Mouse (Mus musculus): ENCODE measurements at regions not wholly inside any gene's neighbourhood (a gene's known extent, or its start where the extent isn't known, plus 50 kb on each side); places are given as distances from the start of the nearest gene placed in this dataset.

GRCm38 (mm10) chr10:19216240-19216639 is 140.1 kb upstream of the Olig3 start:
- no peaks in the 10 kb centered on the region for H3K4me1 ChIP-seq
- no peak overlapping the region for H3K9ac ChIP-seq
- no peak overlapping the region for H3K27ac ChIP-seq
- ATAC-seq (ENCODE audit: insufficient number of reproducible peaks, low FRiP score, low TSS enrichment, low read depth), result no peak
- H3K4me3 ChIP-seq, result no peak overlapping the region
- no peaks in the 10 kb centered on the region for H3K9me3 ChIP-seq
- WGBS, result 83% methylated on average over 5 of the region's 5 CpGs
- H3K27me3 ChIP-seq, result no peaks in the 10 kb centered on the region
- H3K36me3 ChIP-seq, result no peaks in the 10 kb centered on the region
- no peak overlapping the region for H3K4me2 ChIP-seq

DNA sequence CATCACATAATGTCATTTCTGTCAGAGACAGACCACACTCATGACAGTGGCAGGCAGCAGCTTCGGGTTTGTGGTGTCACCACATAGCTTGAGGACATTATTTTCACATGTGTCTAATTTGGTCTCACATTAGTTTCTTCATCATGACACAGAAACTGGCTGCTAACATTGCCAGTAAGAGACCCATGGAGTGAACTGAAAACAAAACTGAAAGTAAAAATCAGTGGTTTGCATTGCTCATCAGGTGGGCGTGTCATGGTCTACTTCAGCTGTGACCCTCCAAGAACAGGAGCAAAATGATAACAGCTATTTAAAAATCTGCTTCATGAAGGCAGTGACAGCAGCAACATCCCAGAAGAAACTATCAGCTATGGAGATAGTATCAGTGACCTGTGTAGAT is 146.6 kb upstream of the Olig3 start:
- no peak overlapping the region for H3K27ac ChIP-seq
- WGBS, result 85% methylated on average over 2 of the region's 2 CpGs
- H3K27me3 ChIP-seq, result no peaks in the 10 kb centered on the region
- no peak overlapping the region for H3K9ac ChIP-seq
- no peaks in the 10 kb centered on the region for H3K4me1 ChIP-seq
- no peak for ATAC-seq (ENCODE audit: insufficient number of reproducible peaks, low FRiP score, low TSS enrichment, low read depth)
- no peaks in the 10 kb centered on the region for H3K9me3 ChIP-seq
- no peaks in the 10 kb centered on the region for H3K36me3 ChIP-seq
- no peak overlapping the region for H3K4me2 ChIP-seq
- H3K4me3 ChIP-seq, result no peak overlapping the region

- no peak overlapping the region for H3K9ac ChIP-seq
- ATAC-seq (ENCODE audit: insufficient number of reproducible peaks, low FRiP score, low TSS enrichment, low read depth), result no peak
- no peak overlapping the region for H3K4me2 ChIP-seq
- no peaks in the 10 kb centered on the region for H3K9me3 ChIP-seq
- no peak overlapping the region for H3K4me3 ChIP-seq
- no peaks in the 10 kb centered on the region for H3K4me1 ChIP-seq
- H3K36me3 ChIP-seq, result no peaks in the 10 kb centered on the region
- H3K27me3 ChIP-seq, result no peaks in the 10 kb centered on the region
- 29% methylated on average over 12 of the region's 12 CpGs for WGBS
- H3K27ac ChIP-seq, result no peak overlapping the region
Observed at GRCm38 (mm10) chr10:19208101-19208722, 148.1 kb upstream of the Olig3 start.

DNA sequence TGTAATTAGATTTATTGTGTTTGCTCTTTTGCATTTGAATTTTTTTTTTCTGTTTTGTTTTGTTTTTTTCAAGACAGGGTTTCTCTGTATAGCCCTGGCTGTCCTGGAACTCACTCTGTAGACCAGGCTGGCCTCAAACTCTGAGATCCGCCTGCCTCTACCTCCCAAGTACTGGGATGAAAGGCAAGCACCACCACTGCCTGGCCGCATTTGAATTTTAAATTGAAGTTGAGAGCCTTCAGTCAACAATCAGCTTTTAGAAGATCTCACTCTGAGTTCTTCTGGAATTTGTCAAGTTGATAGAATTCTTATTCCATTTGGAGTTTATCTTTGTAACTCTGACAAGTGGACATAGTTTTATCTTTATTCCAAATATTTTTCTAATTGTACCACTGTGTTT is 148.8 kb upstream of the Olig3 start:
- WGBS, result 75% methylated on average over 2 of the region's 2 CpGs
- no peak for ATAC-seq (ENCODE audit: insufficient number of reproducible peaks, low FRiP score, low TSS enrichment, low read depth)

GRCm38 (mm10) chr10:19200311-19200710 is 156.0 kb upstream of the Olig3 start:
- no peak for ATAC-seq (ENCODE audit: insufficient number of reproducible peaks, low FRiP score, low TSS enrichment, low read depth)
- no peak overlapping the region for H3K4me2 ChIP-seq
- no peak overlapping the region for H3K27ac ChIP-seq
- WGBS, result 84% methylated on average over 2 of the region's 2 CpGs
- no peak overlapping the region for H3K9ac ChIP-seq
- H3K27me3 ChIP-seq, result no peaks in the 10 kb centered on the region
- no peaks in the 10 kb centered on the region for H3K36me3 ChIP-seq
- no peaks in the 10 kb centered on the region for H3K9me3 ChIP-seq
- no peaks in the 10 kb centered on the region for H3K4me1 ChIP-seq
- no peak overlapping the region for H3K4me3 ChIP-seq

More for the DNA sequence above, 148.8 kb upstream of the Olig3 start:
- no peaks in the 10 kb centered on the region for H3K9me3 ChIP-seq
- no peaks in the 10 kb centered on the region for H3K36me3 ChIP-seq
- H3K27ac ChIP-seq, result no peak overlapping the region
- no peak overlapping the region for H3K9ac ChIP-seq
- H3K4me3 ChIP-seq, result no peak overlapping the region
- no peaks in the 10 kb centered on the region for H3K27me3 ChIP-seq
- no peaks in the 10 kb centered on the region for H3K4me1 ChIP-seq
- no peak overlapping the region for H3K4me2 ChIP-seq

- Histone ChIP-seq H3K9me3 (no peaks in the 10 kb centered on the region), H3K4me1 (peaks cover 6% of the 10 kb centered on the region; the same call in 1 of the 2 replicates), H3K27ac (no peak overlapping the region), H3K36me3 (no peaks in the 10 kb centered on the region), H3K9ac (no peak overlapping the region), H3K4me2 (no peak overlapping the region), H3K27me3 (no peaks in the 10 kb centered on the region), H3K4me3 (no peak overlapping the region)
- WGBS, result 75% methylated on average over 7 of the region's 7 CpGs
- ATAC-seq (ENCODE audit: insufficient number of reproducible peaks, low FRiP score, low TSS enrichment, low read depth), result no peak
Observed at GRCm38 (mm10) chr10:19195676-19196075, 160.7 kb upstream of the Olig3 start.

GRCm38 (mm10) chr10:19194646-19195045 is 161.7 kb upstream of the Olig3 start:
- no peak for ATAC-seq (ENCODE audit: insufficient number of reproducible peaks, low FRiP score, low TSS enrichment, low read depth)
- H3K9me3 ChIP-seq, result no peaks in the 10 kb centered on the region
- H3K9ac ChIP-seq, result no peak overlapping the region
- 95% methylated on average over 3 of the region's 3 CpGs for WGBS
- H3K4me3 ChIP-seq, result no peak overlapping the region
- no peaks in the 10 kb centered on the region for H3K36me3 ChIP-seq
- no peak overlapping the region for H3K4me2 ChIP-seq
- H3K27me3 ChIP-seq, result no peaks in the 10 kb centered on the region
- H3K4me1 ChIP-seq, result peaks cover 6% of the 10 kb centered on the region; the same call in 1 of the 2 replicates
- H3K27ac ChIP-seq, result no peak overlapping the region

DNA sequence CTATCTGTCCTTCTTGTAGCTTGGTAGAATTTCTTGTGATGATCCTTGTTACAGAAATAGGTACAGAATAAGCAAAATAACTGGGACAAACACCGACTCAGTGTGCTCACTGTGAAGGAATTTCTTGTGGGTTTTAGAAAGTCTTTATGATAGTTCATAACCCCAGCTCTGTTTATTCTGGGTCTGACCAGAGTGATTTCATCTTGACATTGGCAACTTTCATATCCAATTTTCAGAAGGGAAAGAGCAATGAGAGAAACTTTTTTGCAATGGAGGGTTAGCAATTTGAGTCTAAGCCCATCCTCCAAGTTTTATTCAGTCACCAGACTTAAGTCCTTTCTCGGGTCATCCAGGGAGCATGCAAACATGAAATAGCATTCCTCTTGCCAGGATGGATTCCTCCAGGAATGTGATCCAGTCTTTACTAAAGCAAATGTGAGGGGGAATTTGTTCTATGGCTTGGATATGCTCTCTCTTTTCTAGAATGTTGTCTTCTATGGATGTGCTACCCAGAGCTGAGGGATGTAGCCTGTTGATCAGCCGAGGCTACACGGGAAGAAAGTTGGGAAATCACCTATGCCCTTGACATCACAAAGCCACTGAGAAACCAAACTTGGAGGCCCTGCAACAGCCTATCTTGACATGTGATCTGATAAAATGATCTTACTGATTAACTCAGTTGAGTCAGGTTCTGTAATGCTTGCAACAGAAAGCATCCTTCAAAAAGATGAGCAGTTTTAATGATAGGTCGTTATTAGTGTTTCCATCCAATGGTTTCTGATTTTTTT is 163.2 kb upstream of the Olig3 start:
- 73% methylated on average over 5 of the region's 5 CpGs for WGBS
- H3K9ac ChIP-seq, result no peak overlapping the region
- no peaks in the 10 kb centered on the region for H3K27me3 ChIP-seq
- peaks cover 11% of the 10 kb centered on the region for H3K4me1 ChIP-seq
- no peaks in the 10 kb centered on the region for H3K9me3 ChIP-seq
- H3K4me2 ChIP-seq, result no peak overlapping the region
- H3K4me3 ChIP-seq, result no peak overlapping the region
- ATAC-seq (ENCODE audit: insufficient number of reproducible peaks, low FRiP score, low TSS enrichment, low read depth), result no peak
- H3K36me3 ChIP-seq, result no peaks in the 10 kb centered on the region
- H3K27ac ChIP-seq, result no peak overlapping the region

GRCm38 (mm10) chr10:19192221-19192620 is 164.1 kb upstream of the Olig3 start:
- H3K4me2 ChIP-seq, result no peak overlapping the region
- H3K4me3 ChIP-seq, result no peak overlapping the region
- H3K4me1 ChIP-seq, result peaks cover 13% of the 10 kb centered on the region
- H3K9ac ChIP-seq, result no peak overlapping the region
- H3K27me3 ChIP-seq, result 0 out of 2 replicates have a peak, but pooled peaks cover 6% of the 10 kb centered on the region
- ATAC-seq (ENCODE audit: insufficient number of reproducible peaks, low FRiP score, low TSS enrichment, low read depth), result no peak
- H3K9me3 ChIP-seq, result no peaks in the 10 kb centered on the region
- no peaks in the 10 kb centered on the region for H3K36me3 ChIP-seq
- 10% methylated on average over 1 of the region's 1 CpGs for WGBS
- H3K27ac ChIP-seq, result no peak overlapping the region

DNA sequence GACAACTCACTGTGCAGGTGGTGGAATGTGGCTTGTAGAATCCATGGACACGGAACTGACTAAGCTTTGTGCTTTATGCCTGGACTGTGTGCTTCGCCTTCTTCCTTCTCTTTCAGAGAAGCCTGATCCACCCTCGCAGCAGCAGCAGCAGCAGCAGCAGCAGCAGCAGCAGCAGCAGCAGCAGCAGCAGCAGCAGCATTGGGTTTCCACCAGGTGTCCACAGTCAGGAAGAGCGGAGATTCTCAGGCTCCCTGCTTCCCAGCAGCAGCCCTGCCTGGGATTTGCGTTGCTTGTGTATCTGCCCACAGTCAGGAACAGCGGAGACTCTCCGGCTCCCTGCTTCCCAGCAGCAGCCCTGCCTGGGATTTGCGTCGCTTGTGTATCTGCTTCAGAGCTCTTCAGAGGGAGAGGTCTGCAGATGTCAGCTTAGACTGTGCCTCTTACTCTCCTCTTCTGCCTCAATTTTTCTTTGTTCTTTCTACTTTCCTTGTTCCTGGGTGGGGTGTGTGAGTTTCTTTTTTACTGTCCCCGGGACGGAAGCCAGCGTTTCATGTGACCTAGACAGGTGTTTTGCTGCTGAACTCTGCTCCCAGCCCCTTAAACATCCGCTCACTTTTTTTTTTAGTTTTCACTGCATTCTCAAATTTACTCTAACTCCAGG is 168.1 kb upstream of the Olig3 start:
- no peak overlapping the region for H3K27ac ChIP-seq
- H3K4me1 ChIP-seq, result peaks cover 20% of the 10 kb centered on the region
- WGBS, result 9% methylated on average over 13 of the region's 13 CpGs

DNA sequence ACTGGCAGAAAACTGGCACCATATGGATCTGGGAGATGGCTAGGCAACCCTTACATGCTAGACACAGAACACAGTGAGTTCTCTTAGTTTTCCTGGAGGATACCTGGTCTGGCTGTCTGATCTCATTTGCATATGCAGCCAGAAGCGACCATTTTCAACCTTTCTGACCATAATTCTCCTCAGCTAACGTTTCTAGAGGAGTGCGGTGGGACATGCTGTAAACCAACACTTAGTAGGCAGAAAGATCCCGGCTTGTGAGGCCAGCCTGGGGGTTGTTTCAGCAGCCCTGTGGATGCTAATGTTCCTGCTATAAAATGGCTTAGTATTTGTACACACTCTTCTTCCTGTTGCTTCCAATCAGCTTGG is 168.6 kb upstream of the Olig3 start:
- peaks cover 10% of the 10 kb centered on the region; the same call in 1 of the 2 replicates for H3K27me3 ChIP-seq
- no peak overlapping the region for H3K27ac ChIP-seq
- no peaks in the 10 kb centered on the region for H3K9me3 ChIP-seq
- ATAC-seq (ENCODE audit: insufficient number of reproducible peaks, low FRiP score, low TSS enrichment, low read depth), result no peak
- peak overlapping the region; percentile 43; the same call in 1 of the 2 replicates for H3K4me2 ChIP-seq
- 37% methylated on average over 4 of the region's 4 CpGs for WGBS
- H3K4me1 ChIP-seq, result peaks cover 18% of the 10 kb centered on the region
- H3K36me3 ChIP-seq, result no peaks in the 10 kb centered on the region
- no peak overlapping the region for H3K9ac ChIP-seq
- H3K4me3 ChIP-seq, result no peak overlapping the region

More for the DNA sequence above, 168.1 kb upstream of the Olig3 start:
- Histone ChIP-seq H3K4me2 (peak overlapping the region; percentile 43), H3K4me3 (peak overlapping the region; percentile 11), H3K9me3 (no peaks in the 10 kb centered on the region), H3K36me3 (no peaks in the 10 kb centered on the region), H3K27me3 (peaks cover 10% of the 10 kb centered on the region; the same call in 1 of the 2 replicates), H3K9ac (peak overlapping the region; percentile 26; the same call in 1 of the 2 replicates)
- ATAC-seq (ENCODE audit: insufficient number of reproducible peaks, low FRiP score, low TSS enrichment, low read depth), result no peak

DNA sequence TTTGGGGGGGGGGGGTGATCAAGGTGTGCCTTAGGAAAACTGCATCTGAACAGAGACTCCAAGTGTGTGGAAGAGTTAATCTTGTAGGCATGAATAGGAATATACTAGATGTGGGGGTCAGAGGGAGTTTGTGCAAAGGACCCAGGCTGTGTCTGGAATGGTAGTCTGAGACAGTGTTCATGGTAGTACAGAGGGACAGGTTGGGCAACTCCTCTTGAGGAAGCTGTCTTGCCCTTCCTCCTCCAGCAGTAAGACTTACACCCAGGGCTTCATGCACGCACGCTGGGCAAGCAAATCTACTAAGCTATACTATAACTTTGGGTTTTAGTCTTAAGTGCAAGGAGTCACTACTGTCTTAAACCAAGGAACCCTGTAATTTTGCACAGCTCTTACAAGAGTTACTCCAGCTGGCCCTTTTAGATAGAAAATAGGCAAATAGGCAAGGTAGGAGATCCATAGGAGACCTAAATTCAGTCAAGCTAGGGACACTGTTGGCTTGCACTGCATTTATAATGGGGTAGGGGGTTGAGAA is 169.2 kb upstream of the Olig3 start:
- Histone ChIP-seq H3K27ac (no peak overlapping the region), H3K4me2 (no peak overlapping the region)
- WGBS, result 90% methylated on average over 2 of the region's 2 CpGs

More for the DNA sequence above, 169.2 kb upstream of the Olig3 start:
- H3K36me3 ChIP-seq, result no peaks in the 10 kb centered on the region
- H3K9ac ChIP-seq, result no peak overlapping the region
- no peak for ATAC-seq (ENCODE audit: insufficient number of reproducible peaks, low FRiP score, low TSS enrichment, low read depth)
- peaks cover 15% of the 10 kb centered on the region for H3K4me1 ChIP-seq
- peaks cover 10% of the 10 kb centered on the region; the same call in 1 of the 2 replicates for H3K27me3 ChIP-seq
- H3K4me3 ChIP-seq, result no peak overlapping the region
- H3K9me3 ChIP-seq, result no peaks in the 10 kb centered on the region

All from limb, embryonic 15.5 days (tissue).